Mouse (Mus musculus) forebrain, embryonic 14.5 days (tissue): Measurements from ENCODE around the gene Arap1. TPM values are rescaled to one million over a fixed set of nuclear protein-coding genes. Genes with fewer than 3 reads are reported as not detected.

Source experiments
- ATAC-seq: fragments of 200-750 bp; cut with Nextera tagmentation; 2 replicates; pipeline ENCODE4 v1.8.0; 2017; ENCODE audit warnings: mild to moderate bottlenecking, moderate library complexity
- DNase-seq: peaks from one replicate; pipeline ENCODE4 v3.0.0-alpha.2; 2015; ENCODE audit warnings: low spot score
- H3K27ac ChIP-seq: fragments of 300-500 bp; sonication (generic); 2 replicates; pipeline ENCODE4 v1.5.1; 2014; ENCODE audit warnings: low read depth, mild to moderate bottlenecking, control low read depth, low read length, moderate library complexity
- H3K27me3 ChIP-seq: fragments of 300-500 bp; sonication (generic); replicated peaks from 2 replicates; pipeline ENCODE4 v1.6.1; 2014; ENCODE audit warnings: low read length, control low read depth, mixed read lengths; ENCODE audit not compliant: control insufficient read depth, insufficient read depth
- H3K36me3 ChIP-seq: fragments of 300-500 bp; sonication (generic); 2 replicates; pipeline ENCODE4 v1.6.1; 2014; ENCODE audit warnings: low read length, control low read depth; ENCODE audit not compliant: control insufficient read depth, insufficient read depth
- H3K4me1 ChIP-seq: fragments of 300-500 bp; sonication (generic); 2 replicates; pipeline ENCODE4 v1.6.1; 2014; ENCODE audit warnings: antibody characterized with exemption, low read length, control low read depth; ENCODE audit not compliant: control insufficient read depth, insufficient read depth
- H3K4me2 ChIP-seq: fragments of 300-500 bp; sonication (generic); 2 replicates; pipeline ENCODE4 v1.6.1; 2014; ENCODE audit warnings: mild to moderate bottlenecking, control low read depth, low read length
- H3K4me3 ChIP-seq: fragments of 300-500 bp; sonication (generic); 2 replicates; pipeline ENCODE4 v1.5.1; 2014; ENCODE audit warnings: low read depth, low read length, control low read depth
- H3K9ac ChIP-seq: fragments of 300-500 bp; sonication (generic); 2 replicates; pipeline ENCODE4 v1.6.1; 2014; ENCODE audit warnings: mild to moderate bottlenecking, low read length, control low read depth, moderate library complexity
- H3K9me3 ChIP-seq: fragments of 300-500 bp; sonication (generic); replicated peaks from 2 replicates; pipeline ENCODE4 v1.6.1; 2016; ENCODE audit warnings: low read length, control low read depth, mixed read lengths; ENCODE audit not compliant: control insufficient read depth
- WGBS: fragments of 180-500 bp; shearing (Covaris S2); extraction: QIAGEN DNeasy Blood & Tissue Kit; methylation state at CpG from one replicate; pipeline ENCODE4 v1.1.7; 2014; 5-methylcytosine and 5-hydroxymethylcytosine counted together
- polyA plus RNA-seq: library from polyadenylated mRNA; unstranded; fragments of >200 nt; fragmentation: Nextera tagmentation; extraction: Ambion mirVana; gene quantifications from 2 replicates; pipeline ENCODE4 v1.2.1, GENCODE M21; 2014

Gene Arap1
- polyA plus RNA-seq, 1 experiment from 2014 or later: 5.8 TPM

DNA sequence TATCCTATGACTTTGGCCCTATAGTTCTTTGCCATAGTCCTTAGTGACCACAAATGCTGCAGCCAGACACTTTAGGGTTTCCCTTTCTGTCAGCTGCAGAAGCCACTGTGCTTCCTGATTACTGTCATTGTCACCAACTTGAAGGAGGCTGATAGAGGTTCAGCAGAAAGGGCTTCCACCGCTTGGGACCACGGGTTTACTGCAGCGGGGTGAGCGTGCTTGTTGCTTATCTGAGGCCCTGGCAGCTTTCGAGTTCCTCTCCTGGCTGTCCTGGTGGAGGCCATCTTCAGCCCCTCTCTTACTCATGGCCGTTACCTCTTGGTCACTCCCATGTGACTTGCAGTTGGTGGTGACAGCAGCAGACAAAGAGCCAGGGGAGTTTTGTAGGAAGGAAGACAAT is 41.4 kb downstream of the Arap1 start:
- no peaks in the 10 kb centered on the region for H3K9me3 ChIP-seq
- H3K9ac ChIP-seq: no peak overlapping the region
- no peak overlapping the region for H3K4me3 ChIP-seq
- ATAC-seq: no peak
- H3K4me1 ChIP-seq: no peaks in the 10 kb centered on the region
- DNase-seq: no peak
- no peak overlapping the region for H3K27ac ChIP-seq
- H3K27me3 ChIP-seq: no peaks in the 10 kb centered on the region
- WGBS: 88% methylated on average over 6 of the region's 6 CpGs
- H3K36me3 ChIP-seq: no peaks in the 10 kb centered on the region
- no peak overlapping the region for H3K4me2 ChIP-seq

GRCm38 (mm10) chr7:101391909-101392479 is 44.1 kb downstream of the Arap1 start:
- no peak for ATAC-seq
- no peaks in the 10 kb centered on the region for H3K9me3 ChIP-seq
- no peaks in the 10 kb centered on the region for H3K36me3 ChIP-seq
- H3K4me2 ChIP-seq: no peak overlapping the region
- no peaks in the 10 kb centered on the region for H3K4me1 ChIP-seq
- no peak for DNase-seq
- 78% methylated on average over 4 of the region's 4 CpGs for WGBS
- H3K9ac ChIP-seq: no peak overlapping the region
- H3K27ac ChIP-seq: no peak overlapping the region; the same call in 1 of the 2 replicates
- no peaks in the 10 kb centered on the region for H3K27me3 ChIP-seq
- no peak overlapping the region for H3K4me3 ChIP-seq

GRCm38 (mm10) chr7:101393015-101393414 is 45.1 kb downstream of the Arap1 start:
- no peak overlapping the region for H3K4me2 ChIP-seq
- no peak overlapping the region for H3K9ac ChIP-seq
- DNase-seq (no peak), ATAC-seq (no peak)
- no peak overlapping the region; the same call in 1 of the 2 replicates for H3K27ac ChIP-seq
- 51% methylated on average over 4 of the region's 4 CpGs for WGBS
- H3K4me1 ChIP-seq: no peaks in the 10 kb centered on the region
- H3K27me3 ChIP-seq: no peaks in the 10 kb centered on the region
- no peak overlapping the region for H3K4me3 ChIP-seq
- no peaks in the 10 kb centered on the region for H3K9me3 ChIP-seq
- H3K36me3 ChIP-seq: no peaks in the 10 kb centered on the region

- 40% methylated on average over 8 of the region's 8 CpGs for WGBS
- no peak overlapping the region for H3K27ac ChIP-seq
- H3K9ac ChIP-seq: no peak overlapping the region
- ATAC-seq: no peak
- H3K4me2 ChIP-seq: no peak overlapping the region
- H3K36me3 ChIP-seq: no peaks in the 10 kb centered on the region
- no peaks in the 10 kb centered on the region for H3K9me3 ChIP-seq
- no peak overlapping the region for H3K4me3 ChIP-seq
- no peaks in the 10 kb centered on the region for H3K4me1 ChIP-seq
- DNase-seq: no peak
- no peaks in the 10 kb centered on the region for H3K27me3 ChIP-seq
Observed at GRCm38 (mm10) chr7:101393694-101394504, 46.0 kb downstream of the Arap1 start.

GRCm38 (mm10) chr7:101394569-101394968 is 46.7 kb downstream of the Arap1 start:
- no peak overlapping the region for H3K27ac ChIP-seq
- H3K27me3 ChIP-seq: no peaks in the 10 kb centered on the region
- no peaks in the 10 kb centered on the region for H3K4me1 ChIP-seq
- 72% methylated on average over 3 of the region's 3 CpGs for WGBS
- DNase-seq (no peak), ATAC-seq (no peak)
- H3K9ac ChIP-seq: no peak overlapping the region
- no peaks in the 10 kb centered on the region for H3K36me3 ChIP-seq
- H3K4me3 ChIP-seq: no peak overlapping the region
- no peaks in the 10 kb centered on the region for H3K9me3 ChIP-seq
- H3K4me2 ChIP-seq: no peak overlapping the region

- ATAC-seq (no peak), DNase-seq (no peak)
- H3K9ac ChIP-seq: no peak overlapping the region
- no peak overlapping the region for H3K27ac ChIP-seq
- H3K36me3 ChIP-seq: no peaks in the 10 kb centered on the region
- H3K4me3 ChIP-seq: no peak overlapping the region
- no peak overlapping the region for H3K4me2 ChIP-seq
- 95% methylated on average over 2 of the region's 2 CpGs for WGBS
- H3K27me3 ChIP-seq: no peaks in the 10 kb centered on the region
- no peaks in the 10 kb centered on the region for H3K4me1 ChIP-seq
- H3K9me3 ChIP-seq: no peaks in the 10 kb centered on the region
Observed at GRCm38 (mm10) chr7:101395471-101395870, 47.6 kb downstream of the Arap1 start.

DNA sequence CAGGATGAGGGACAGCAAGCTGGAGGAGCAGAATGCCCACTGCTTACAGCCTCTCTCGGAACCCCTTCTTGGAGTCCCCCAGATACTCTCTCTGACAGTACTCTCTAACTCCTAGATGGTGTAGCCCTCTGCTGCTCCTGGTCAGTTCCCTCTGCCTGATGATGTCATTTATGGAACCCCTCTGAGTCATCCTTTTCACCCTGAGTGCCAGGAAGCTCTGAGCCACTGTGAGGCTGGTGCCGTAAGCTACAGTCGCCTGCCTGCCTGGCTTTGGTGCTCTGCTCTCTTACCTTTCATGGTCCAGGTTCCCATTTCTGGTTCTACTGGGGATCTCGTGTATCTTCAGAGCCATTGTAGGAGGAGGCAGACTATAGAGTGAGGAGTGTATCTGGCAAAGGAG is 49.3 kb downstream of the Arap1 start:
- ATAC-seq (no peak), DNase-seq (no peak)
- Histone ChIP-seq H3K4me3 (no peak overlapping the region), H3K36me3 (no peaks in the 10 kb centered on the region), H3K27me3 (no peaks in the 10 kb centered on the region), H3K9ac (no peak overlapping the region), H3K27ac (no peak overlapping the region), H3K9me3 (no peaks in the 10 kb centered on the region), H3K4me1 (no peaks in the 10 kb centered on the region), H3K4me2 (no peak overlapping the region)
- 89% methylated on average over 4 of the region's 4 CpGs for WGBS

- ATAC-seq (no peak), DNase-seq (no peak)
- Histone ChIP-seq H3K9me3 (no peaks in the 10 kb centered on the region), H3K27ac (no peak overlapping the region), H3K9ac (no peak overlapping the region), H3K27me3 (no peaks in the 10 kb centered on the region), H3K4me2 (no peak overlapping the region), H3K4me3 (no peak overlapping the region), H3K4me1 (no peaks in the 10 kb centered on the region), H3K36me3 (no peaks in the 10 kb centered on the region)
- WGBS: 86% methylated on average over 7 of the region's 7 CpGs
Observed at GRCm38 (mm10) chr7:101401510-101401909, 53.6 kb downstream of the Arap1 start.

GRCm38 (mm10) chr7:101403831-101404230 is 56.0 kb downstream of the Arap1 start:
- Histone ChIP-seq H3K4me2 (no peak overlapping the region), H3K4me3 (no peak overlapping the region), H3K9me3 (no peaks in the 10 kb centered on the region), H3K9ac (no peak overlapping the region), H3K27me3 (no peaks in the 10 kb centered on the region), H3K36me3 (no peaks in the 10 kb centered on the region), H3K4me1 (no peaks in the 10 kb centered on the region), H3K27ac (no peak overlapping the region)
- no peak for DNase-seq
- WGBS: 94% methylated on average over 5 of the region's 5 CpGs
- ATAC-seq: no peak
